Mouse (Mus musculus): Measurements from ENCODE around the gene Adora2a. TPM values are rescaled to one million over a fixed set of nuclear protein-coding genes. Genes with fewer than 3 reads are reported as not detected.
"Not testable (repeated sequence)": the region's sequence is repeated elsewhere in the genome, so short reads cannot be mapped to it uniquely, and the experiment has no call there.

The Adora2a gene
- polyA plus RNA-seq (2015; fragmentation: Nextera tagmentation; extraction: Ambion mirVana): 3.3 and 4.6 TPM in 2 replicates

- Histone ChIP-seq H3K4me1 (peaks cover 12% of the 10 kb centered on the region), H3K4me2 (peak within 1 kb of the TSS; percentile 55), H3K4me3 (replicated peaks) (peak within 1 kb of the TSS; percentile 42), H3K27me3 (replicated peaks) (peaks cover 37% of the 10 kb centered on the region), H3K36me3 (peaks cover 15% of the 10 kb centered on the region; the same call in 1 of the 2 replicates), H3K9ac (replicated peaks) (peak within 1 kb of the TSS; percentile 30), H3K27ac (replicated peaks) (peak within 1 kb of the TSS; percentile 45), H3K9me3 (replicated peaks) (no peaks in the 10 kb centered on the region)
- ATAC-seq (ENCODE audit: low FRiP score): no peak
- 3% methylated on average over 4 of the region's 4 CpGs for WGBS
Measured at GRCm38 (mm10) chr10:75316872-75316907, at the start of gene Adora2a. Adora2a (plus strand) TSS chr10:75316877.

GRCm38 (mm10) chr10:75273020-75273419, 43.7 kb upstream of the Adora2a start:
- Histone ChIP-seq H3K9me3 (replicated peaks) (no peaks in the 10 kb centered on the region), H3K36me3 (peaks cover 54% of the 10 kb centered on the region), H3K27ac (replicated peaks) (no peak overlapping the region), H3K9ac (replicated peaks) (no peak overlapping the region), H3K4me2 (no peak overlapping the region), H3K4me3 (replicated peaks) (no peak overlapping the region), H3K27me3 (replicated peaks) (no peaks in the 10 kb centered on the region), H3K4me1 (no peaks in the 10 kb centered on the region)
- WGBS: 94% methylated on average over 4 of the region's 4 CpGs
- ATAC-seq (ENCODE audit: low FRiP score): no peak

GRCm38 (mm10) chr10:75276427-75277013, 40.2 kb upstream of the Adora2a start:
- H3K27ac ChIP-seq (replicated peaks): no peak overlapping the region
- H3K4me1 ChIP-seq: no peaks in the 10 kb centered on the region
- WGBS: 94% methylated on average over 12 of the region's 12 CpGs
- H3K9me3 ChIP-seq (replicated peaks): no peaks in the 10 kb centered on the region
- no peak overlapping the region for H3K4me2 ChIP-seq
- no peak overlapping the region for H3K4me3 ChIP-seq (replicated peaks)
- no peak overlapping the region for H3K9ac ChIP-seq (replicated peaks)
- H3K36me3 ChIP-seq: peaks cover 55% of the 10 kb centered on the region
- no peak for ATAC-seq (ENCODE audit: low FRiP score)
- no peaks in the 10 kb centered on the region for H3K27me3 ChIP-seq (replicated peaks)

- Histone ChIP-seq H3K36me3 (peaks cover 52% of the 10 kb centered on the region), H3K4me1 (no peaks in the 10 kb centered on the region), H3K9me3 (replicated peaks) (no peaks in the 10 kb centered on the region), H3K4me3 (replicated peaks) (no peak overlapping the region), H3K4me2 (no peak overlapping the region), H3K9ac (replicated peaks) (no peak overlapping the region), H3K27me3 (replicated peaks) (no peaks in the 10 kb centered on the region), H3K27ac (replicated peaks) (no peak overlapping the region)
- 83% methylated on average over 1 of the region's 1 CpGs for WGBS
- no peak for ATAC-seq (ENCODE audit: low FRiP score)
Measured at GRCm38 (mm10) chr10:75277501-75277900, 39.2 kb upstream of the Adora2a start.

- H3K4me1 ChIP-seq: no peaks in the 10 kb centered on the region
- H3K27me3 ChIP-seq (replicated peaks): no peaks in the 10 kb centered on the region
- H3K9me3 ChIP-seq (replicated peaks): no peaks in the 10 kb centered on the region
- H3K4me3 ChIP-seq (replicated peaks): no peak overlapping the region
- WGBS: 86% methylated on average over 5 of the region's 5 CpGs
- no peak for ATAC-seq (ENCODE audit: low FRiP score)
- no peak overlapping the region for H3K27ac ChIP-seq (replicated peaks)
- H3K9ac ChIP-seq (replicated peaks): no peak overlapping the region
- no peak overlapping the region for H3K4me2 ChIP-seq
- peaks cover 39% of the 10 kb centered on the region for H3K36me3 ChIP-seq
Measured at GRCm38 (mm10) chr10:75282648-75283047, 34.0 kb upstream of the Adora2a start.

- H3K9ac ChIP-seq (replicated peaks): no peak overlapping the region
- WGBS: 89% methylated on average over 3 of the region's 3 CpGs
- H3K27ac ChIP-seq (replicated peaks): no peak overlapping the region
- ATAC-seq (ENCODE audit: low FRiP score): no peak
- H3K4me2 ChIP-seq: no peak overlapping the region
- H3K4me3 ChIP-seq (replicated peaks): no peak overlapping the region
- no peaks in the 10 kb centered on the region; the same call in 1 of the 2 replicates for H3K4me1 ChIP-seq
- peaks cover 40% of the 10 kb centered on the region for H3K36me3 ChIP-seq
- H3K9me3 ChIP-seq (replicated peaks): no peaks in the 10 kb centered on the region
- H3K27me3 ChIP-seq (replicated peaks): no peaks in the 10 kb centered on the region
Measured at GRCm38 (mm10) chr10:75283821-75284220, 32.9 kb upstream of the Adora2a start.

- WGBS: 80% methylated on average over 7 of the region's 7 CpGs
- H3K27ac ChIP-seq (replicated peaks): no peak overlapping the region
- H3K9me3 ChIP-seq (replicated peaks): no peaks in the 10 kb centered on the region
- H3K4me1 ChIP-seq: no peaks in the 10 kb centered on the region; the same call in 1 of the 2 replicates
- no peak overlapping the region for H3K4me3 ChIP-seq (replicated peaks)
- no peaks in the 10 kb centered on the region for H3K27me3 ChIP-seq (replicated peaks)
- no peak for ATAC-seq (ENCODE audit: low FRiP score)
- no peak overlapping the region for H3K4me2 ChIP-seq
- H3K36me3 ChIP-seq: peaks cover 23% of the 10 kb centered on the region
- no peak overlapping the region for H3K9ac ChIP-seq (replicated peaks)
Measured at GRCm38 (mm10) chr10:75288579-75288978, 28.1 kb upstream of the Adora2a start.

- no peak overlapping the region for H3K4me3 ChIP-seq (replicated peaks)
- no peak for ATAC-seq (ENCODE audit: low FRiP score)
- H3K36me3 ChIP-seq: peaks cover 15% of the 10 kb centered on the region
- no peaks in the 10 kb centered on the region for H3K27me3 ChIP-seq (replicated peaks)
- H3K4me2 ChIP-seq: no peak overlapping the region
- no peak overlapping the region for H3K27ac ChIP-seq (replicated peaks)
- H3K4me1 ChIP-seq: no peaks in the 10 kb centered on the region; the same call in 1 of the 2 replicates
- no peaks in the 10 kb centered on the region for H3K9me3 ChIP-seq (replicated peaks)
- no peak overlapping the region for H3K9ac ChIP-seq (replicated peaks)
- 64% methylated on average over 4 of the region's 4 CpGs for WGBS
Measured at GRCm38 (mm10) chr10:75289392-75289791, 27.3 kb upstream of the Adora2a start.

- H3K4me3 ChIP-seq (replicated peaks): no peak overlapping the region
- H3K4me2 ChIP-seq: no peak overlapping the region
- peaks cover 4% of the 10 kb centered on the region; the same call in 1 of the 2 replicates for H3K4me1 ChIP-seq
- no peaks in the 10 kb centered on the region for H3K9me3 ChIP-seq (replicated peaks)
- no peak overlapping the region for H3K27ac ChIP-seq (replicated peaks)
- 95% methylated on average over 5 of the region's 5 CpGs for WGBS
- H3K9ac ChIP-seq (replicated peaks): no peak overlapping the region
- no peak for ATAC-seq (ENCODE audit: low FRiP score)
- no peaks in the 10 kb centered on the region for H3K27me3 ChIP-seq (replicated peaks)
- peaks cover 12% of the 10 kb centered on the region for H3K36me3 ChIP-seq
Measured at GRCm38 (mm10) chr10:75290650-75291049, 26.0 kb upstream of the Adora2a start.

GRCm38 (mm10) chr10:75291338-75291737, 25.3 kb upstream of the Adora2a start:
- H3K4me1 ChIP-seq: peaks cover 4% of the 10 kb centered on the region; the same call in 1 of the 2 replicates
- WGBS: 61% methylated on average over 1 of the region's 1 CpGs
- no peak overlapping the region for H3K9ac ChIP-seq (replicated peaks)
- H3K4me2 ChIP-seq: no peak overlapping the region
- H3K36me3 ChIP-seq: peaks cover 12% of the 10 kb centered on the region
- ATAC-seq (ENCODE audit: low FRiP score): peak; percentile 41; the same call in 1 of the 2 replicates
- no peak overlapping the region for H3K27ac ChIP-seq (replicated peaks)
- no peak overlapping the region for H3K4me3 ChIP-seq (replicated peaks)
- no peaks in the 10 kb centered on the region for H3K9me3 ChIP-seq (replicated peaks)
- H3K27me3 ChIP-seq (replicated peaks): no peaks in the 10 kb centered on the region

- H3K9me3 ChIP-seq (replicated peaks); H3K4me1 ChIP-seq; H3K9ac ChIP-seq (replicated peaks); H3K27ac ChIP-seq (replicated peaks); ATAC-seq (ENCODE audit: low FRiP score); H3K27me3 ChIP-seq (replicated peaks); H3K4me2 ChIP-seq; H3K4me3 ChIP-seq (replicated peaks): not testable (repeated sequence)
- WGBS: 94% methylated on average over 8 of the region's 8 CpGs
- H3K36me3 ChIP-seq: peaks cover 12% of the 10 kb centered on the region
Measured at GRCm38 (mm10) chr10:75292206-75292605, 24.5 kb upstream of the Adora2a start.

- Histone ChIP-seq H3K27me3 (replicated peaks) (no peaks in the 10 kb centered on the region), H3K36me3 (peaks cover 12% of the 10 kb centered on the region), H3K27ac (replicated peaks) (no peak overlapping the region), H3K4me3 (replicated peaks) (no peak overlapping the region), H3K9me3 (replicated peaks) (no peaks in the 10 kb centered on the region), H3K4me2 (no peak overlapping the region), H3K9ac (replicated peaks) (no peak overlapping the region), H3K4me1 (peaks cover 4% of the 10 kb centered on the region; the same call in 1 of the 2 replicates)
- ATAC-seq (ENCODE audit: low FRiP score): no peak
- 91% methylated on average over 3 of the region's 3 CpGs for WGBS
Measured at GRCm38 (mm10) chr10:75293288-75293687, 23.4 kb upstream of the Adora2a start.

GRCm38 (mm10) chr10:75294362-75294761, 22.3 kb upstream of the Adora2a start:
- Histone ChIP-seq H3K27me3 (replicated peaks) (no peaks in the 10 kb centered on the region), H3K9me3 (replicated peaks) (no peaks in the 10 kb centered on the region), H3K4me3 (replicated peaks) (no peak overlapping the region), H3K4me2 (no peak overlapping the region), H3K4me1 (peaks cover 5% of the 10 kb centered on the region; the same call in 1 of the 2 replicates), H3K36me3 (peaks cover 6% of the 10 kb centered on the region), H3K27ac (replicated peaks) (no peak overlapping the region), H3K9ac (replicated peaks) (no peak overlapping the region)
- WGBS: 76% methylated on average over 4 of the region's 4 CpGs
- no peak for ATAC-seq (ENCODE audit: low FRiP score)

Data from neural tube, embryonic 15.5 days (tissue).